ENCODE assay signal across 8 mouse cellular contexts in genomic region chr10:79594872-79595589, GRCm38 (mm10). TPM values are rescaled to one million over a fixed set of nuclear protein-coding genes. Genes with fewer than 3 reads are reported as not detected.
DNase-seq lines count a peak whose midpoint lies in the region; ATAC-seq and TF ChIP-seq lines count a peak whose summit lies in the region.

No protein-coding gene starts in this region.

- no peak overlapping the region for H3K4me3 ChIP-seq in forebrain, postnatal 0 days (ENCODE audit: low read depth, low read length)

- WGBS in forebrain, postnatal 0 days: 20% methylated on average over 17 of the region's 17 CpGs

- peaks cover 3% of the 10 kb centered on the region; the same call in 1 of the 2 replicates for H3K4me1 ChIP-seq in forebrain, postnatal 0 days (ENCODE audit: insufficient read depth)

- DNase-seq in urinary bladder, postnatal 14 days (ENCODE audit: low spot score): peak; percentile 59
- DNase-seq in urinary bladder, postnatal 4 days (ENCODE audit: low spot score in 2 of 2): no peak
- peak; percentile 70 for DNase-seq in cerebellum, adult 8-10 months
- peak; percentile 88 for DNase-seq in forebrain, postnatal 0 days
- peak; percentile 52 for DNase-seq in hindlimb bud, embryonic 11.5 days (ENCODE audit: extremely low spot score, low read depth, low spot score)
- DNase-seq in left cerebral cortex, adult 9 months (ENCODE audit: low spot score in 2 of 2): peak; percentile 54 to 74
- peak; percentile 45 to 55 for DNase-seq in right cerebral cortex, postnatal 36 days (ENCODE audit: low spot score in 2 of 2)

- no peaks in the 10 kb centered on the region for H3K9me3 ChIP-seq in forebrain, postnatal 0 days (ENCODE audit: low read length)

- TF ChIP-seq CTCF in forebrain, postnatal 0 days (IDR thresholded peaks at IDR 0.05; ENCODE audit: low read depth): peak; percentile 95

- peak; percentile 92 for ATAC-seq in forebrain, postnatal 0 days
- peak; percentile 94 for ATAC-seq in megakaryocyte-erythroid progenitor cell, adult 5-6 weeks (replicated peaks; ENCODE audit: low FRiP score, low TSS enrichment, poor library complexity, severe bottlenecking)

- no peak overlapping the region for H3K27ac ChIP-seq in forebrain, postnatal 0 days (ENCODE audit: low read depth, low read length)

- H3K9ac ChIP-seq in forebrain, postnatal 0 days: no peak overlapping the region

- H3K4me2 ChIP-seq in forebrain, postnatal 0 days (ENCODE audit: low read depth): no peak overlapping the region

- H3K27me3 ChIP-seq in forebrain, postnatal 0 days (ENCODE audit: insufficient read depth, low read length): peaks cover 8% of the 10 kb centered on the region

- H3K36me3 ChIP-seq in forebrain, postnatal 0 days (ENCODE audit: insufficient read depth): no peaks in the 10 kb centered on the region

RNA-seq across cellular contexts. Expression of gene Theg, which starts 7.9 kb away (rescaled TPM):
- not detected in 2 replicates for total RNA-seq in forebrain, postnatal 0 days (2014; rRNA removed)
- polyA plus RNA-seq in forebrain, postnatal 0 days (2015; fragmentation: Nextera tagmentation; extraction: Ambion mirVana): not detected in 2 replicates
- total RNA-seq in megakaryocyte-erythroid progenitor cell, adult 5-6 weeks (2014; fragmentation: Nextera tagmentation): not detected in 2 replicates
- total RNA-seq in megakaryocyte-erythroid progenitor cell, adult 5-6 weeks (2017): not detected in 2 replicates

RNA-seq across cellular contexts. Expression of gene C2cd4c, which starts 18.8 kb away (rescaled TPM):
- 22.2 and 26.7 TPM in 2 replicates for total RNA-seq in forebrain, postnatal 0 days (2014; rRNA removed)
- 0.65 and 0.69 TPM in 2 replicates for polyA plus RNA-seq in forebrain, postnatal 0 days (2015; fragmentation: Nextera tagmentation; extraction: Ambion mirVana)
- total RNA-seq in megakaryocyte-erythroid progenitor cell, adult 5-6 weeks (2014; fragmentation: Nextera tagmentation): not detected in 2 replicates
- total RNA-seq in megakaryocyte-erythroid progenitor cell, adult 5-6 weeks (2017): not detected in 2 replicates

RNA-seq across cellular contexts. Expression of gene Mier2, which starts 40.0 kb away (rescaled TPM):
- total RNA-seq in forebrain, postnatal 0 days (2014; rRNA removed): 70.0 and 73.0 TPM in 2 replicates
- polyA plus RNA-seq in forebrain, postnatal 0 days (2015; fragmentation: Nextera tagmentation; extraction: Ambion mirVana): 37.5 and 38.6 TPM in 2 replicates
- 5.9 and 8.5 TPM in 2 replicates for total RNA-seq in megakaryocyte-erythroid progenitor cell, adult 5-6 weeks (2014; fragmentation: Nextera tagmentation)
- total RNA-seq in megakaryocyte-erythroid progenitor cell, adult 5-6 weeks (2017): 2.1 and 12.3 TPM in 2 replicates

RNA-seq across cellular contexts. Expression of gene Shc2, which starts 42.7 kb away (rescaled TPM):
- total RNA-seq in forebrain, postnatal 0 days (2014; rRNA removed): 45.3 and 54.7 TPM in 2 replicates
- polyA plus RNA-seq in forebrain, postnatal 0 days (2015; fragmentation: Nextera tagmentation; extraction: Ambion mirVana): 11.3 and 16.9 TPM in 2 replicates
- not detected in 2 replicates for total RNA-seq in megakaryocyte-erythroid progenitor cell, adult 5-6 weeks (2014; fragmentation: Nextera tagmentation)
- total RNA-seq in megakaryocyte-erythroid progenitor cell, adult 5-6 weeks (2017): not detected in 2 replicates

RNA-seq across cellular contexts. Expression of gene Odf3l2, which starts 50.5 kb away (rescaled TPM):
- total RNA-seq in forebrain, postnatal 0 days (2014; rRNA removed): 0.38 and 0.52 TPM in 2 replicates
- 0.44 and 0.81 TPM in 2 replicates for polyA plus RNA-seq in forebrain, postnatal 0 days (2015; fragmentation: Nextera tagmentation; extraction: Ambion mirVana)
- not detected in 2 replicates for total RNA-seq in megakaryocyte-erythroid progenitor cell, adult 5-6 weeks (2014; fragmentation: Nextera tagmentation)
- total RNA-seq in megakaryocyte-erythroid progenitor cell, adult 5-6 weeks (2017): not detected in 2 replicates

Comparison
In these comparisons a context has a peak if more than half of its experiments do, and no peak if none do; other contexts are left out.
1. DNase-seq: peak in urinary bladder, postnatal 14 days (single experiment), cerebellum, adult 8-10 months (single experiment), forebrain, postnatal 0 days (single experiment), hindlimb bud, embryonic 11.5 days (single experiment), left cerebral cortex, adult 9 months (2 of 2) and right cerebral cortex, postnatal 36 days (2 of 2); none in urinary bladder, postnatal 4 days (0 of 2).
2. RNA of gene C2cd4c, which starts 18.8 kb away (total RNA-seq): 22.2 to 26.7 TPM in forebrain, postnatal 0 days; not detected in megakaryocyte-erythroid progenitor cell, adult 5-6 weeks; every median in the first group is over 10 times any median in the second.